Mouse (Mus musculus) liver, embryonic 14.5 days (tissue): ENCODE data around the gene Olfr1371. TPM values are rescaled to one million over a fixed set of nuclear protein-coding genes. Genes with fewer than 3 reads are reported as not detected.

Experiments used
- ATAC-seq: fragments of 200-750 bp; cut with Nextera tagmentation; 2 replicates; pipeline ENCODE4 v1.8.0; 2017; ENCODE audit warnings: moderate number of reproducible peaks, mild to moderate bottlenecking, moderate library complexity; ENCODE audit not compliant: insufficient read depth
- DNase-seq, 3 experiments: peaks; one replicate each; pipeline ENCODE4 v3.0.0-alpha.2; 2012 to 2013; ENCODE audit warnings: low read depth in 3 of 3, low spot score in 3 of 3
- H3K27ac ChIP-seq: fragments of 300-500 bp; sonication (generic); 2 replicates; pipeline ENCODE4 v1.5.1; 2014; ENCODE audit warnings: moderate library complexity, mild to moderate bottlenecking, control low read depth, inconsistent platforms
- H3K27me3 ChIP-seq: fragments of 300-500 bp; sonication (generic); 2 replicates; pipeline ENCODE4 v1.6.1; 2014; ENCODE audit warnings: mild to moderate bottlenecking, low read length, moderate library complexity; ENCODE audit not compliant: control insufficient read depth, insufficient read depth
- H3K36me3 ChIP-seq: fragments of 300-500 bp; sonication (generic); replicated peaks from 2 replicates; pipeline ENCODE4 v1.6.1; 2014; ENCODE audit warnings: low read depth; ENCODE audit not compliant: control insufficient read depth, insufficient read depth
- H3K4me1 ChIP-seq, 2 experiments: fragments of 200-500 bp in 1 of 2; fragments of 300-500 bp in 1 of 2; sonication (generic) in 1 of 2; replicated peaks; 2 replicates each; pipeline ENCODE4 v1.6.1; 2012 to 2014; ENCODE audit warnings: antibody characterized with exemption in 1 of 2, inconsistent platforms in 1 of 2, low read length in 1 of 2; ENCODE audit not compliant: control insufficient read depth in 2 of 2, insufficient read depth in 2 of 2
- H3K4me2 ChIP-seq: fragments of 300-500 bp; sonication (generic); 2 replicates; pipeline ENCODE4 v1.6.1; 2014; ENCODE audit warnings: low read depth, mild to moderate bottlenecking, control low read depth, moderate library complexity
- H3K4me3 ChIP-seq, 2 experiments: fragments of 200-500 bp in 1 of 2; fragments of 300-500 bp in 1 of 2; sonication (generic) in 1 of 2; 2 replicates each; pipeline ENCODE4 v1.5.1; 2012 to 2014; ENCODE audit warnings: low read depth in 2 of 2, low read length in 2 of 2, mild to moderate bottlenecking in 2 of 2, control low read depth in 1 of 2, inconsistent platforms in 1 of 2, moderate library complexity in 1 of 2; ENCODE audit not compliant: insufficient read depth in 1 of 2
- H3K9ac ChIP-seq: fragments of 300-500 bp; sonication (generic); replicated peaks from 2 replicates; pipeline ENCODE4 v1.6.1; 2014; ENCODE audit warnings: mild to moderate bottlenecking, control low read depth, moderate library complexity
- H3K9me3 ChIP-seq: fragments of 300-500 bp; sonication (generic); 2 replicates; pipeline ENCODE4 v1.6.1; 2016; ENCODE audit warnings: low read length, mixed read lengths; ENCODE audit not compliant: control insufficient read depth
- CTCF ChIP-seq: IDR thresholded peaks from 2 replicates; pipeline ENCODE4 v1.5.1; 2016; ENCODE audit warnings: antibody characterized with exemption, low read depth, control low read depth
- EP300 ChIP-seq: IDR thresholded peaks from 2 replicates; pipeline ENCODE4 v1.6.1; 2016; ENCODE audit warnings: antibody characterized with exemption, low read depth
- WGBS: fragments of 180-500 bp; shearing (Covaris S2); extraction: QIAGEN DNeasy Blood & Tissue Kit; methylation state at CpG from one replicate; pipeline ENCODE4 v1.1.7; 2014; ENCODE audit not compliant: insufficient replicate concordance; 5-methylcytosine and 5-hydroxymethylcytosine counted together
- polyA plus RNA-seq, 2 experiments: library from polyadenylated mRNA; depleted of rRNA in 1 of 2; stranded (reverse) in 1 of 2; unstranded in 1 of 2; fragments of >200 nt; fragmentation: Nextera tagmentation in 1 of 2; extraction: Ambion mirVana in 1 of 2; gene quantifications; 2 replicates each; pipeline versions ENCODE4 v1.2.1 to v1.2.3; 2012 to 2014

The Olfr1371 gene
- polyA plus RNA-seq, 2 experiments: not detected

GRCm38 (mm10) chr11:52257376-52257775 lies 43.6 kb upstream of the Olfr1371 start:
- Histone ChIP-seq H3K27ac (no peak overlapping the region), H3K4me2 (no peak overlapping the region), H3K36me3 (no peaks in the 10 kb centered on the region), H3K27me3 (no peaks in the 10 kb centered on the region), H3K4me1 (no peaks in the 10 kb centered on the region), H3K9ac (no peak overlapping the region), H3K9me3 (no peaks in the 10 kb centered on the region), H3K4me3 (no peak overlapping the region)
- TF ChIP-seq EP300 (no peak), CTCF (no peak)
- WGBS: 45% methylated on average over 3 of the region's 3 CpGs
- DNase-seq (no peak), ATAC-seq (no peak)

GRCm38 (mm10) chr11:52255077-52255476 lies 41.3 kb upstream of the Olfr1371 start:
- H3K9me3 ChIP-seq: no peaks in the 10 kb centered on the region
- H3K4me1 ChIP-seq: no peaks in the 10 kb centered on the region
- H3K9ac ChIP-seq: no peak overlapping the region
- TF ChIP-seq CTCF (no peak), EP300 (no peak)
- H3K27ac ChIP-seq: no peak overlapping the region
- DNase-seq: no peak
- WGBS: 68% methylated on average over 8 of the region's 8 CpGs
- no peak overlapping the region for H3K4me3 ChIP-seq
- ATAC-seq: no peak
- H3K4me2 ChIP-seq: no peak overlapping the region
- no peaks in the 10 kb centered on the region for H3K36me3 ChIP-seq
- no peaks in the 10 kb centered on the region for H3K27me3 ChIP-seq

- Histone ChIP-seq H3K4me3 (no peak overlapping the region), H3K4me2 (no peak overlapping the region), H3K9ac (no peak overlapping the region), H3K4me1 (no peaks in the 10 kb centered on the region), H3K9me3 (no peaks in the 10 kb centered on the region), H3K27ac (no peak overlapping the region), H3K36me3 (no peaks in the 10 kb centered on the region), H3K27me3 (no peaks in the 10 kb centered on the region)
- DNase-seq: peak in 2 of 3 experiments; percentile 25 to 26
- WGBS: 63% methylated on average over 11 of the region's 11 CpGs
- no peak for ATAC-seq
- TF ChIP-seq EP300: no peak
- peak; percentile 90 for TF ChIP-seq CTCF
Observed at GRCm38 (mm10) chr11:52253674-52254375, 40.0 kb upstream of the Olfr1371 start.

- Histone ChIP-seq H3K9ac (no peak overlapping the region), H3K4me3 (no peak overlapping the region), H3K27me3 (no peaks in the 10 kb centered on the region), H3K36me3 (peaks cover 3% of the 10 kb centered on the region; the same call in 1 of the 2 replicates), H3K4me2 (no peak overlapping the region), H3K9me3 (no peaks in the 10 kb centered on the region), H3K27ac (no peak overlapping the region), H3K4me1 (no peaks in the 10 kb centered on the region)
- 43% methylated on average over 1 of the region's 1 CpGs for WGBS
- no peak for ATAC-seq
- DNase-seq: no peak
- TF ChIP-seq CTCF: no peak
- TF ChIP-seq EP300: no peak
Observed at GRCm38 (mm10) chr11:52252692-52253091, 38.9 kb upstream of the Olfr1371 start.

GRCm38 (mm10) chr11:52251770-52252169 lies 38.0 kb upstream of the Olfr1371 start:
- TF ChIP-seq CTCF: no peak
- no peak for TF ChIP-seq EP300
- no peak for DNase-seq
- H3K27me3 ChIP-seq: no peaks in the 10 kb centered on the region
- H3K9me3 ChIP-seq: no peaks in the 10 kb centered on the region
- no peak overlapping the region for H3K27ac ChIP-seq
- H3K4me2 ChIP-seq: no peak overlapping the region
- no peak overlapping the region for H3K9ac ChIP-seq
- 68% methylated on average over 5 of the region's 5 CpGs for WGBS
- H3K4me1 ChIP-seq: no peaks in the 10 kb centered on the region
- no peak overlapping the region for H3K4me3 ChIP-seq
- peaks cover 3% of the 10 kb centered on the region for H3K36me3 ChIP-seq
- no peak for ATAC-seq
